Mouse (Mus musculus) heart, adult 18-20 months (tissue): Measurements from ENCODE around the gene Tspan5. TPM values are rescaled to one million over a fixed set of nuclear protein-coding genes. Genes with fewer than 3 reads are reported as not detected.

Experiments
- DNase-seq, 2 experiments: peaks; one replicate each; pipeline ENCODE4 v3.0.0; 2021 to 2022; ENCODE audit warnings: mixed read lengths in 1 of 2
- total RNA-seq, 2 experiments: library from RNA; stranded (reverse); gene quantifications; 2 replicates each; pipeline ENCODE4 v1.2.3; 2021

The Tspan5 gene
- total RNA-seq, 2 experiments from 2014 or later: 6.4 to 6.9 TPM

- no peak for DNase-seq
These were observed 203.5 kb downstream of the Tspan5 start for GRCm38 (mm10) chr3:138945516-138945915.

GRCm38 (mm10) chr3:138949081-138949480 is 207.1 kb downstream of the Tspan5 start:
- no peak for DNase-seq

- DNase-seq: no peak
These were observed 213.2 kb downstream of the Tspan5 start for GRCm38 (mm10) chr3:138955220-138955619.

Other genes starting within 250 kb of the Tspan5 start
- gene Eif4e, start 216.0 kb upstream of the Tspan5 start, total RNA-seq: 100 to 1,000 TPM; 186 to 215 TPM